Mouse (Mus musculus) forebrain, embryonic 11.5 days (tissue): ENCODE measurements at regions not wholly inside any gene's neighbourhood (a gene's known extent, or its start where the extent isn't known, plus 50 kb on each side); places are given as distances from the start of the nearest gene placed in this dataset.

Experiments
- ATAC-seq: fragments of 200-750 bp; cut with Nextera tagmentation; replicated peaks from 2 replicates; pipeline ENCODE4 v1.8.0; 2017; ENCODE audit warnings: moderate TSS enrichment; ENCODE audit not compliant: low FRiP score
- DNase-seq: peaks from one replicate; pipeline ENCODE4 v3.0.0-alpha.2; 2017; ENCODE audit warnings: low spot score
- H3K27ac ChIP-seq: fragments of 300-500 bp; sonication (generic); 2 replicates; pipeline ENCODE4 v1.5.1; 2014; ENCODE audit warnings: low read depth, low read length
- H3K27me3 ChIP-seq: fragments of 300-500 bp; sonication (generic); 2 replicates; pipeline ENCODE4 v1.6.1; 2014; ENCODE audit warnings: mild to moderate bottlenecking, low read length, mixed read lengths; ENCODE audit not compliant: control insufficient read depth, insufficient read depth
- H3K36me3 ChIP-seq: fragments of 300-500 bp; sonication (generic); 2 replicates; pipeline ENCODE4 v1.6.1; 2014; ENCODE audit warnings: mild to moderate bottlenecking, low read length, moderate library complexity, mixed read lengths; ENCODE audit not compliant: control insufficient read depth, insufficient read depth
- H3K4me1 ChIP-seq: fragments of 300-500 bp; sonication (generic); replicated peaks from 2 replicates; pipeline ENCODE4 v1.6.1; 2014; ENCODE audit warnings: low read length, mixed read lengths; ENCODE audit not compliant: control insufficient read depth, insufficient read depth
- H3K4me2 ChIP-seq: fragments of 300-500 bp; sonication (generic); 2 replicates; pipeline ENCODE4 v1.6.1; 2014; ENCODE audit warnings: low read depth, mild to moderate bottlenecking, low read length, moderate library complexity, mixed read lengths; ENCODE audit not compliant: severe bottlenecking
- H3K4me3 ChIP-seq: fragments of 300-500 bp; sonication (generic); 2 replicates; pipeline ENCODE4 v1.5.1; 2014; ENCODE audit warnings: low read depth, low read length
- H3K9ac ChIP-seq: fragments of 300-500 bp; sonication (generic); 2 replicates; pipeline ENCODE4 v1.6.1; 2014; ENCODE audit warnings: low read length
- H3K9me3 ChIP-seq: fragments of 300-500 bp; sonication (generic); 2 replicates; pipeline ENCODE4 v1.6.1; 2016; ENCODE audit warnings: low read length, mixed read lengths; ENCODE audit not compliant: control insufficient read depth
- WGBS: fragments of 180-500 bp; shearing (Covaris S2); extraction: QIAGEN DNeasy Blood & Tissue Kit; methylation state at CpG from one replicate; pipeline ENCODE4 v1.1.7; 2014; 5-methylcytosine and 5-hydroxymethylcytosine counted together

DNA sequence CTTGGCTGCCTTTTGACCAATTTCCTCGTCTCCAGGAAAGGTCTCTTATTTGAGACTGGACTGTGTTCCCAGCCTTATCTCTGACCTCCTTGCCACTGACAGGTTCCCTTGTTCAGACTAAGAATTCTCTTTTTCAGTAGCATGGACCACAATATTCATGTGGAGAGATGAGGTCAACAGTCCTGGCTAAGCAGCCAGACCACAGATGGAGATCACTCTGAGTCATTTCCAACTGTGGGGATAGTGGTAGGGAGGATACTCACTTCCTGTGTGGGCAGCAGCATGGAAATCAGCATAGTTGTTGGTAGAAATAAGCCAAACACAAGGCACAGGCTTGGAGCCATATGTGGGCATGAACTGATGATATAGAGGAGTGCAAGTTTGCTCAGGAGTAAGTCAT lies 52.9 kb upstream of the Slc24a5 start:
- Histone ChIP-seq H3K27ac (no peak overlapping the region), H3K4me3 (no peak overlapping the region), H3K36me3 (no peaks in the 10 kb centered on the region), H3K27me3 (no peaks in the 10 kb centered on the region), H3K4me2 (no peak overlapping the region), H3K9me3 (no peaks in the 10 kb centered on the region), H3K9ac (no peak overlapping the region), H3K4me1 (no peaks in the 10 kb centered on the region)
- DNase-seq (no peak), ATAC-seq (no peak)
- WGBS = 88% methylated on average over 1 of the region's 1 CpGs

DNA sequence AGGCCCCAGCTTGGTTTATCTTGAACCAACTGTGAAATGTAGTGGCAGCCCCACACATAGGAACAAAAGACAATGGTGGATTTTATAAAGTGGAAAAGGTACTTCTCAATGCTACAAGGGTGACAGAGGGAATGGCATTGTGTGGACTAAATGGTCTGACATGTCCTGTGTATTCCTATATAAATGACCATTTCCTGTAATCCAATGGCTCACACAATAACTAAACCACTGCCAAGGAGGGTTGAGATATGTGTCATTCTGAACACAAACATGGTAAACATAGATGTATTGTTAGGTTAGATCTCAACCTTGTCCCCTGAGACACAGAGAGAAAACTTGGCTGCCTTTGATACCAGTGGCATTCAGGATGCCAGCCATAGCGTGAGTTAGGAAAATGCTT lies 51.0 kb upstream of the Slc24a5 start:
- no peak overlapping the region for H3K9ac ChIP-seq
- no peaks in the 10 kb centered on the region for H3K9me3 ChIP-seq
- WGBS = 95% methylated on average over 1 of the region's 1 CpGs
- H3K4me3 ChIP-seq = no peak overlapping the region
- no peak for ATAC-seq
- no peak overlapping the region for H3K4me2 ChIP-seq
- H3K36me3 ChIP-seq = no peaks in the 10 kb centered on the region
- H3K27ac ChIP-seq = no peak overlapping the region
- no peaks in the 10 kb centered on the region for H3K4me1 ChIP-seq
- no peaks in the 10 kb centered on the region for H3K27me3 ChIP-seq
- DNase-seq = no peak
